Mouse (Mus musculus): ENCODE results near the gene Rpl21. TPM values are rescaled to one million over a fixed set of nuclear protein-coding genes. Genes with fewer than 3 reads are reported as not detected.
"Not testable (repeated sequence)": the region's sequence is repeated elsewhere in the genome, so short reads cannot be mapped to it uniquely, and the experiment has no call there.

Gene Rpl21
- total and polyA plus RNA-seq, 2 experiments from 2014 or later, result 153 to 265 TPM

- H3K9ac ChIP-seq (replicated peaks; ENCODE audit: low read depth, low read length), result no peak overlapping the region
- 0 out of 2 replicates have a peak overlapping the region, but pooled peaks have one; percentile 15 for H3K4me3 ChIP-seq (ENCODE audit: low read depth, low read length)
- H3K27ac ChIP-seq (ENCODE audit: low read depth), result peak overlapping the region; percentile 52; the same call in 1 of the 2 replicates
- TF ChIP-seq EP300 (IDR thresholded peaks at IDR 0.05; ENCODE audit: low read depth) (no peak), CTCF (IDR thresholded peaks at IDR 0.05; ENCODE audit: low read depth) (no peak)
- no peaks in the 10 kb centered on the region for H3K27me3 ChIP-seq (ENCODE audit: control insufficient read depth, insufficient read depth, low read length)
- 6% methylated on average over 4 of the region's 4 CpGs for WGBS
- no peaks in the 10 kb centered on the region for H3K36me3 ChIP-seq (replicated peaks; ENCODE audit: control insufficient read depth, insufficient read depth, low read length)
- no peaks in the 10 kb centered on the region for H3K9me3 ChIP-seq (replicated peaks; ENCODE audit: control insufficient read depth, low read length)
- no peaks in the 10 kb centered on the region; the same call in 1 of the 2 replicates for H3K4me1 ChIP-seq (ENCODE audit: control insufficient read depth, insufficient read depth)
- peak; percentile 11; the same call in 1 of the 2 replicates for ATAC-seq (ENCODE audit: insufficient read depth, low read depth)
- DNase-seq (ENCODE audit: low spot score), result no peak
- peak overlapping the region; percentile 58; the same call in 1 of the 2 replicates for H3K4me2 ChIP-seq (ENCODE audit: low read depth, low read length)
Measured at GRCm38 (mm10) chr5:146867946-146868314, 35.2 kb downstream of the Rpl21 start.

GRCm38 (mm10) chr5:146872981-146873631 is 40.4 kb downstream of the Rpl21 start:
- DNase-seq (ENCODE audit: low spot score), result no peak
- ATAC-seq (ENCODE audit: insufficient read depth, low read depth), result no peak
- Histone ChIP-seq H3K27ac (ENCODE audit: low read depth) (no peak overlapping the region), H3K9ac (replicated peaks; ENCODE audit: low read depth, low read length) (no peak overlapping the region), H3K4me1 (ENCODE audit: control insufficient read depth, insufficient read depth) (no peaks in the 10 kb centered on the region), H3K4me3 (ENCODE audit: low read depth, low read length) (no peak overlapping the region), H3K9me3 (replicated peaks; ENCODE audit: control insufficient read depth, low read length) (no peaks in the 10 kb centered on the region), H3K4me2 (ENCODE audit: low read depth, low read length) (no peak overlapping the region), H3K36me3 (replicated peaks; ENCODE audit: control insufficient read depth, insufficient read depth, low read length) (no peaks in the 10 kb centered on the region), H3K27me3 (ENCODE audit: control insufficient read depth, insufficient read depth, low read length) (no peaks in the 10 kb centered on the region)
- WGBS, result 60% methylated on average over 5 of the region's 5 CpGs
- no peak for TF ChIP-seq CTCF (IDR thresholded peaks at IDR 0.05; ENCODE audit: low read depth)
- no peak for TF ChIP-seq EP300 (IDR thresholded peaks at IDR 0.05; ENCODE audit: low read depth)

GRCm38 (mm10) chr5:146876024-146876423 is 43.3 kb downstream of the Rpl21 start:
- Histone ChIP-seq H3K36me3 (replicated peaks; ENCODE audit: control insufficient read depth, insufficient read depth, low read length) (no peaks in the 10 kb centered on the region), H3K9ac (replicated peaks; ENCODE audit: low read depth, low read length) (no peak overlapping the region), H3K4me2 (ENCODE audit: low read depth, low read length) (no peak overlapping the region), H3K9me3 (replicated peaks; ENCODE audit: control insufficient read depth, low read length) (no peaks in the 10 kb centered on the region), H3K27me3 (ENCODE audit: control insufficient read depth, insufficient read depth, low read length) (0 out of 2 replicates have a peak, but pooled peaks cover 6% of the 10 kb centered on the region), H3K4me1 (ENCODE audit: control insufficient read depth, insufficient read depth) (no peaks in the 10 kb centered on the region), H3K4me3 (ENCODE audit: low read depth, low read length) (no peak overlapping the region), H3K27ac (ENCODE audit: low read depth) (no peak overlapping the region)
- no peak for DNase-seq (ENCODE audit: low spot score)
- no peak for TF ChIP-seq CTCF (IDR thresholded peaks at IDR 0.05; ENCODE audit: low read depth)
- TF ChIP-seq EP300 (IDR thresholded peaks at IDR 0.05; ENCODE audit: low read depth), result no peak
- 80% methylated on average over 2 of the region's 2 CpGs for WGBS
- ATAC-seq (ENCODE audit: insufficient read depth, low read depth), result no peak

- H3K4me3 ChIP-seq (ENCODE audit: low read depth, low read length); H3K9me3 ChIP-seq (replicated peaks; ENCODE audit: control insufficient read depth, low read length); ATAC-seq (ENCODE audit: insufficient read depth, low read depth); H3K27me3 ChIP-seq (ENCODE audit: control insufficient read depth, insufficient read depth, low read length); H3K4me2 ChIP-seq (ENCODE audit: low read depth, low read length); DNase-seq (ENCODE audit: low spot score); H3K36me3 ChIP-seq (replicated peaks; ENCODE audit: control insufficient read depth, insufficient read depth, low read length); H3K27ac ChIP-seq (ENCODE audit: low read depth); H3K9ac ChIP-seq (replicated peaks; ENCODE audit: low read depth, low read length); H3K4me1 ChIP-seq (ENCODE audit: control insufficient read depth, insufficient read depth): not testable (repeated sequence)
- 68% methylated on average over 4 of the region's 6 CpGs for WGBS
Measured at GRCm38 (mm10) chr5:146877882-146878281, 45.2 kb downstream of the Rpl21 start.

- Histone ChIP-seq H3K27me3 (ENCODE audit: control insufficient read depth, insufficient read depth, low read length) (0 out of 2 replicates have a peak, but pooled peaks cover 6% of the 10 kb centered on the region), H3K4me2 (ENCODE audit: low read depth, low read length) (no peak overlapping the region), H3K27ac (ENCODE audit: low read depth) (no peak overlapping the region), H3K9ac (replicated peaks; ENCODE audit: low read depth, low read length) (no peak overlapping the region), H3K4me1 (ENCODE audit: control insufficient read depth, insufficient read depth) (no peaks in the 10 kb centered on the region), H3K36me3 (replicated peaks; ENCODE audit: control insufficient read depth, insufficient read depth, low read length) (no peaks in the 10 kb centered on the region), H3K9me3 (replicated peaks; ENCODE audit: control insufficient read depth, low read length) (no peaks in the 10 kb centered on the region), H3K4me3 (ENCODE audit: low read depth, low read length) (no peak overlapping the region)
- no peak for ATAC-seq (ENCODE audit: insufficient read depth, low read depth)
- TF ChIP-seq EP300 (IDR thresholded peaks at IDR 0.05; ENCODE audit: low read depth), result no peak
- no peak for TF ChIP-seq CTCF (IDR thresholded peaks at IDR 0.05; ENCODE audit: low read depth)
- no peak for DNase-seq (ENCODE audit: low spot score)
- 65% methylated on average over 6 of the region's 6 CpGs for WGBS
Measured at GRCm38 (mm10) chr5:146882261-146882660, 49.6 kb downstream of the Rpl21 start.

- no peaks in the 10 kb centered on the region for H3K9me3 ChIP-seq (replicated peaks; ENCODE audit: control insufficient read depth, low read length)
- no peak overlapping the region for H3K9ac ChIP-seq (replicated peaks; ENCODE audit: low read depth, low read length)
- DNase-seq (ENCODE audit: low spot score) (no peak), ATAC-seq (ENCODE audit: insufficient read depth, low read depth) (no peak)
- no peaks in the 10 kb centered on the region for H3K4me1 ChIP-seq (ENCODE audit: control insufficient read depth, insufficient read depth)
- WGBS, result 64% methylated on average over 7 of the region's 7 CpGs
- H3K27ac ChIP-seq (ENCODE audit: low read depth), result no peak overlapping the region
- H3K4me2 ChIP-seq (ENCODE audit: low read depth, low read length), result no peak overlapping the region
- 0 out of 2 replicates have a peak, but pooled peaks cover 6% of the 10 kb centered on the region for H3K27me3 ChIP-seq (ENCODE audit: control insufficient read depth, insufficient read depth, low read length)
- no peaks in the 10 kb centered on the region for H3K36me3 ChIP-seq (replicated peaks; ENCODE audit: control insufficient read depth, insufficient read depth, low read length)
- TF ChIP-seq EP300 (IDR thresholded peaks at IDR 0.05; ENCODE audit: low read depth) (no peak), CTCF (IDR thresholded peaks at IDR 0.05; ENCODE audit: low read depth) (peak; percentile 21)
- no peak overlapping the region for H3K4me3 ChIP-seq (ENCODE audit: low read depth, low read length)
Measured at GRCm38 (mm10) chr5:146883053-146883452, 50.4 kb downstream of the Rpl21 start.
